Mouse (Mus musculus) lung, postnatal 0 days (tissue): Measurements from ENCODE around the gene Ccdc194.

Source experiments
- CTCF ChIP-seq: IDR thresholded peaks from 2 replicates; pipeline ENCODE4 v1.5.1; 2016; ENCODE audit warnings: antibody characterized with exemption, mild to moderate bottlenecking
- EP300 ChIP-seq: IDR thresholded peaks from 2 replicates; pipeline ENCODE4 v1.6.1; 2016; ENCODE audit warnings: antibody characterized with exemption, mild to moderate bottlenecking, control low read depth

DNA sequence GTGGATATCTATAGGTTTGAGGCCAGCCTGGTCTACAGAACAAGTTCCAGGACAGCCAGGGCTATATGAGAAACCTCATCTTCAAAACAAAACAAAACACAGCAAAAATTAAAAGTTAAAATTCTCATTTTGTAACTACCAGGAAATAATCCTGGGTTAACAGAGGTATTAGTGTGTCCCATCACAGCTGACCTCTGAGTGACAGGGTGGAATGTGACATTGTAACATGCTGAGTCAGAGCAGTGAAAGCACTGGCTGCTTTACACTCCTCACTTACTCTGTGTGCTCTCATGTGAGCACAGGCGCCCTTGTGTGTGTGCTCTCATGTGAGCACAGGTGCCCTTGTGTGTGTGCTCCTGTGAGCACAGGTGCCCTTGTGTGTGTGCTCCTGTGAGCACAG, 49.5 kb upstream of the Ccdc194 start:
- TF ChIP-seq CTCF (no peak), EP300 (no peak)
